Mouse (Mus musculus) heart, embryonic 14.5 days (tissue): ENCODE measurements around the gene Eif3f. TPM values are rescaled to one million over a fixed set of nuclear protein-coding genes. Genes with fewer than 3 reads are reported as not detected.

Experiments used
- ATAC-seq: fragments of 200-750 bp; cut with Nextera tagmentation; 2 replicates; pipeline ENCODE4 v1.8.0; 2017; ENCODE audit warnings: low read depth, moderate TSS enrichment; ENCODE audit not compliant: insufficient number of reproducible peaks, insufficient read depth, low FRiP score
- H3K27ac ChIP-seq, 2 experiments: fragments of 200-500 bp in 1 of 2; fragments of 300-500 bp in 1 of 2; sonication (generic) in 1 of 2; replicated peaks in 1 of 2; 2 replicates each; pipeline ENCODE4 v1.5.1; 2012 to 2014; ENCODE audit warnings: low read depth in 2 of 2, low read length in 2 of 2, control low read depth in 1 of 2, mild to moderate bottlenecking in 1 of 2, mixed read lengths in 1 of 2; ENCODE audit not compliant: control insufficient read depth in 1 of 2, insufficient read depth in 1 of 2
- H3K27me3 ChIP-seq: fragments of 300-500 bp; sonication (generic); 2 replicates; pipeline ENCODE4 v1.6.1; 2014; ENCODE audit warnings: mild to moderate bottlenecking, low read length, control low read depth; ENCODE audit not compliant: control insufficient read depth, insufficient read depth
- H3K36me3 ChIP-seq: fragments of 300-500 bp; sonication (generic); 2 replicates; pipeline ENCODE4 v1.6.1; 2014; ENCODE audit warnings: mild to moderate bottlenecking, control low read depth, low read length, mixed read lengths; ENCODE audit not compliant: control insufficient read depth, insufficient read depth
- H3K4me1 ChIP-seq, 2 experiments: fragments of 200-500 bp in 1 of 2; fragments of 300-500 bp in 1 of 2; sonication (generic) in 1 of 2; 2 replicates each; pipeline ENCODE4 v1.6.1; 2012 to 2014; ENCODE audit warnings: low read length in 2 of 2, control low read depth in 1 of 2, mixed read lengths in 1 of 2; ENCODE audit not compliant: control insufficient read depth in 2 of 2, insufficient read depth in 2 of 2
- H3K4me2 ChIP-seq: fragments of 300-500 bp; sonication (generic); 2 replicates; pipeline ENCODE4 v1.6.1; 2014; ENCODE audit warnings: mild to moderate bottlenecking, low read length
- H3K4me3 ChIP-seq, 2 experiments: fragments of 200-500 bp in 1 of 2; fragments of 300-500 bp in 1 of 2; sonication (generic) in 1 of 2; 2 replicates each; pipeline ENCODE4 v1.5.1; 2012 to 2014; ENCODE audit warnings: low read length in 2 of 2, mild to moderate bottlenecking in 2 of 2, control low read depth in 1 of 2, low read depth in 1 of 2, moderate library complexity in 1 of 2; ENCODE audit not compliant: control insufficient read depth in 1 of 2, insufficient read depth in 1 of 2
- H3K9ac ChIP-seq: fragments of 300-500 bp; sonication (generic); 2 replicates; pipeline ENCODE4 v1.6.1; 2014; ENCODE audit warnings: mild to moderate bottlenecking, low read length
- H3K9me3 ChIP-seq: fragments of 300-500 bp; sonication (generic); 2 replicates; pipeline ENCODE4 v1.6.1; 2016; ENCODE audit warnings: low read length, control low read depth; ENCODE audit not compliant: control insufficient read depth
- WGBS: fragments of 180-500 bp; shearing (Covaris S2); extraction: QIAGEN DNeasy Blood & Tissue Kit; methylation state at CpG from one replicate; pipeline ENCODE4 v1.1.7; 2014; 5-methylcytosine and 5-hydroxymethylcytosine counted together
- polyA plus RNA-seq: library from polyadenylated mRNA; unstranded; fragments of >200 nt; fragmentation: Nextera tagmentation; extraction: Ambion mirVana; gene quantifications from 2 replicates; pipeline ENCODE4 v1.2.1, GENCODE M21; 2014

The Eif3f gene
- polyA plus RNA-seq, 1 experiment from 2014 or later: 68.4 TPM

GRCm38 (mm10) chr7:108949301-108949700 lies 15.1 kb downstream of the Eif3f start:
- peaks cover 16% of the 10 kb centered on the region for H3K36me3 ChIP-seq
- no peak overlapping the region for H3K4me2 ChIP-seq
- H3K27ac ChIP-seq: no peak overlapping the region
- no peak overlapping the region for H3K9ac ChIP-seq
- no peak for ATAC-seq
- no peak overlapping the region for H3K4me3 ChIP-seq
- H3K4me1 ChIP-seq: peaks cover 10 to 11% of the 10 kb centered on the region in 2 experiments; a peak in 3 of 4 replicates
- H3K9me3 ChIP-seq: no peaks in the 10 kb centered on the region
- peaks cover 42% of the 10 kb centered on the region for H3K27me3 ChIP-seq
- 40% methylated on average over 2 of the region's 2 CpGs for WGBS

DNA sequence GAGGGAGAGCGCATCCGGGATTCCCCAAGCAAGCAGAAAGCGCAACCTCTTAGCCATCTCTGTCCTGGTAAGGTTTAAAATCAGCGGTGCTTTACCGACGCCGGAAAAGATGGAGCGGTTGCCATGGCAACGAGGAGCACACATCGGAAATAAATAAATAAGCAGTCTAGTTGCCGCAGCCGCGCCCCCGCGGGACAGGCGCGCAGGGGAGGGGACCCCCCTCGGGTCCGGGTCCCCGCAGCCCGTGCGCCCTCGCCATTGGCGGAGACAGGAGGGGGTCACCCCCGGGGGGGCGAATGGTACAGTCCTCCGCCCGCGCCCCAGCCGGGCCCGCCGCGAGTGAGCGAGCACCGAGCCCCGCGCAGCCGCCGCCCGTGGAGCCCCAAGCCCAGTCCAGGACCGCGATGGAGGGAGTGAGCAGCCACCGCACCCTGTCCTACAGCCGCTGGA lies 16.1 kb downstream of the Eif3f start, which contains the start of gene Tub:
Tub (plus strand) TSS at position 27 of the 450 bp plus-strand sequence.
- Histone ChIP-seq H3K9me3 (no peaks in the 10 kb centered on the region), H3K4me3 (peak within 1 kb of the TSS; percentile 42 to 45), H3K36me3 (peaks cover 6% of the 10 kb centered on the region; the same call in 1 of the 2 replicates), H3K27me3 (peaks cover 42% of the 10 kb centered on the region), H3K4me1 (peaks cover 10 to 11% of the 10 kb centered on the region in 2 experiments; a peak in 3 of 4 replicates), H3K27ac (no peak within 1 kb of the TSS), H3K4me2 (peak within 1 kb of the TSS; percentile 76), H3K9ac (peak within 1 kb of the TSS; percentile 10; the same call in 1 of the 2 replicates)
- 2% methylated on average over 43 of the region's 44 CpGs for WGBS
- no peak for ATAC-seq

GRCm38 (mm10) chr7:108950762-108951331 lies 16.6 kb downstream of the Eif3f start:
- peaks cover under 1% of the 10 kb centered on the region; the same call in 1 of the 2 replicates for H3K36me3 ChIP-seq
- no peaks in the 10 kb centered on the region for H3K9me3 ChIP-seq
- H3K4me1 ChIP-seq: peaks cover 10 to 11% of the 10 kb centered on the region in 2 experiments; a peak in 3 of 4 replicates
- WGBS: 2% methylated on average over 52 of the region's 52 CpGs
- H3K27ac ChIP-seq: no peak overlapping the region
- no peak for ATAC-seq
- peak overlapping the region; percentile 10; the same call in 1 of the 2 replicates for H3K9ac ChIP-seq
- peak overlapping the region; percentile 76 for H3K4me2 ChIP-seq
- peaks cover 42% of the 10 kb centered on the region for H3K27me3 ChIP-seq
- peak overlapping the region; percentile 42 to 45 for H3K4me3 ChIP-seq

- H3K4me2 ChIP-seq: no peak overlapping the region
- no peak for ATAC-seq
- 71% methylated on average over 6 of the region's 6 CpGs for WGBS
Observed at GRCm38 (mm10) chr7:108952801-108953200, 18.6 kb downstream of the Eif3f start.

GRCm38 (mm10) chr7:108954185-108954584 lies 20.0 kb downstream of the Eif3f start:
- no peak overlapping the region for H3K9ac ChIP-seq
- H3K27ac ChIP-seq: no peak overlapping the region
- peaks cover 41% of the 10 kb centered on the region for H3K27me3 ChIP-seq
- WGBS: 40% methylated on average over 4 of the region's 4 CpGs
- no peak overlapping the region for H3K4me2 ChIP-seq
- H3K36me3 ChIP-seq: no peaks in the 10 kb centered on the region
- H3K4me3 ChIP-seq: no peak overlapping the region
- H3K9me3 ChIP-seq: no peaks in the 10 kb centered on the region
- peaks cover 10 to 11% of the 10 kb centered on the region in 2 experiments; a peak in 3 of 4 replicates for H3K4me1 ChIP-seq
- no peak for ATAC-seq

More at GRCm38 (mm10) chr7:108952801-108953200, 18.6 kb downstream of the Eif3f start:
- Histone ChIP-seq H3K9ac (no peak overlapping the region), H3K4me1 (peaks cover 10 to 11% of the 10 kb centered on the region in 2 experiments; a peak in 3 of 4 replicates), H3K36me3 (no peaks in the 10 kb centered on the region), H3K9me3 (no peaks in the 10 kb centered on the region), H3K4me3 (no peak overlapping the region), H3K27ac (no peak overlapping the region), H3K27me3 (peaks cover 42% of the 10 kb centered on the region)

DNA sequence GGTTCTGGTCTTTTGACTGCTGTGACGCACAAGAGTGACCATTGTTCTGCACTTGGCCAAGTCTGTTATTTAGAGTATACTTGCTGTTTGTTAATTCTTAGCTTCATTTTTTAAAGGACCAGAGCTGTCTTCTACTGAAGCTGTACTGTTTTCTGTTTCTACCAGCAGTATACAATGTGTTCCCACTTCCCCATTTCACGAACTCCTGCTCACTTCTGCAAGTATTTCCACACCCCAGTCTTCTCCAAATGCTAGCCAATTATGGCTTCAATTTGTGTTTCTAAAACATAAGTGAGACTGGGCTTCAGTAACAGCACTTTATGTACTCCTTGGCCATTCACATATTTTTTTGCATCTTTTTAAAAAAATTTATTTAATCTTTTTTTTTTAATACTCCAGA lies 23.5 kb downstream of the Eif3f start:
- Histone ChIP-seq H3K4me3 (no peak overlapping the region), H3K4me2 (no peak overlapping the region), H3K27me3 (peaks cover 6% of the 10 kb centered on the region; the same call in 1 of the 2 replicates), H3K36me3 (no peaks in the 10 kb centered on the region), H3K9me3 (no peaks in the 10 kb centered on the region), H3K4me1 (no peaks in the 10 kb centered on the region), H3K9ac (no peak overlapping the region), H3K27ac (no peak overlapping the region)
- 66% methylated on average over 2 of the region's 2 CpGs for WGBS
- ATAC-seq: no peak

- Histone ChIP-seq H3K9ac (no peak overlapping the region), H3K4me3 (no peak overlapping the region), H3K9me3 (no peaks in the 10 kb centered on the region), H3K4me2 (no peak overlapping the region), H3K27me3 (no peaks in the 10 kb centered on the region), H3K27ac (no peak overlapping the region), H3K36me3 (no peaks in the 10 kb centered on the region), H3K4me1 (peaks cover 0 to 2% of the 10 kb centered on the region in 2 experiments; a peak in 1 of 4 replicates)
- 16% methylated on average over 2 of the region's 2 CpGs for WGBS
- ATAC-seq: no peak
Observed at GRCm38 (mm10) chr7:108965968-108966367, 31.8 kb downstream of the Eif3f start.
